Mouse (Mus musculus) WW6 (cell line): ENCODE data around the gene Ugt1a7c.
"Not testable (repeated sequence)": the region's sequence is repeated elsewhere in the genome, so short reads cannot be mapped to it uniquely, and the experiment has no call there.

Source experiments
- DNase-seq: peaks from one replicate; pipeline ENCODE4 v3.0.0-alpha.2; 2013; ENCODE audit warnings: low read depth, low spot score

Gene Ugt1a7c

DNA sequence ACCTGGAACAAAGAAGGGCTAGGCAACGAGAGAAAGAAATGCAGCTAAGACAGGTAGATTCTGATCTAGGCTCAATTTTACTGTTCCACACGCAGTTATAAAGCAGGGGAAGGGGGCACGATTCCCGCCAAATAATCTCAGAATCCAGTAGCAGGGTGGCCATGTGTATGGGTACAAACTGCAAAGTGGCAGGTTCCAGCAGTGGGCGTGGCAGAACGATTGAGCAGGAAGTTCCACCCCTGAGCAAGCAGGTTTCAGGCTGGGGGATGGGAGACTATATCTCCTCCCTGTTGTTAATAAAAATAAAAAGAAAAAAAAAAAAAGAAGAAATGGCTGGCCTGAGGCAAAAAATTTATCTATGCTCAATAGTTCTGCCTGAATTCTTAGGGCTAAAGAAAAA is 17.9 kb downstream of the Ugt1a7c start:
- not testable (repeated sequence) for DNase-seq

DNA sequence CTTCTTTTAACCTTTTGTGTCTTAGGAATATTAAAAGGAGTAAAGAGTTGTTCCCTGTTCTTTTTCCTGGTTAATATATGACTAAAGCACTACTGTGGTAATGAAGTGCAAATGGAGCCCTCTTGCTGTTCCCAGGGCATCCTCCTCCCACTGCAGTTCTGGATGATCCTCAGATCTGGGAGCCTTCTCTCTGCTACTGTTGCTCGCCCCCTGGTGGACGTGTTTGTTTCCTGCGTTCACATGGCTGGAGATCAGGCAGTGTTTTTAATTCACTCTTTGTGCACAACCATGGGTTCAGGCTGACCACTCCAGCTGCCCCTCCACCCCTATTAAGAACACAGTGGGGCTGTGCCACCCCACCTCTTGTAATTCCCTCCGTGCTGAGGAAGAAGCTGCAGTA is 25.7 kb downstream of the Ugt1a7c start:
- DNase-seq = not testable (repeated sequence)

DNA sequence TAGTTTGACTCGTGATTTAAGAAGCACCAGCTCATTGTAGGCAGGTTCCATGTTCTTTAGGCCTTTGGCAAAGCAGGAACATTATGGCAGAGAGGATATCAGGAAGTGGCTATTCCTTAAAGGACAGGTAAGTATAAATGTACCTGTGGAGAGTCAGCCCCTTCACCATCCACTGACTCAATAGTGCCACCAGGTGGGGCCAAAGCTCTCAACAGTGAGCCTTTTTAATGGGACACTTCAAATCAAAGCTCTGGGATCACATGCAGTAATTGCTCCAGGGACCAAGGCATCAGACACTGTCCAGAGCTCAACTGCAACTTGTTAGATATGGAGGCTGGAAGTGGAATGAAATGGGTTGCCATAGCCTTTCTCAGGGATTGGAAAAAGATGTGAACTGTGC is 26.7 kb downstream of the Ugt1a7c start:
- DNase-seq = not testable (repeated sequence)

DNA sequence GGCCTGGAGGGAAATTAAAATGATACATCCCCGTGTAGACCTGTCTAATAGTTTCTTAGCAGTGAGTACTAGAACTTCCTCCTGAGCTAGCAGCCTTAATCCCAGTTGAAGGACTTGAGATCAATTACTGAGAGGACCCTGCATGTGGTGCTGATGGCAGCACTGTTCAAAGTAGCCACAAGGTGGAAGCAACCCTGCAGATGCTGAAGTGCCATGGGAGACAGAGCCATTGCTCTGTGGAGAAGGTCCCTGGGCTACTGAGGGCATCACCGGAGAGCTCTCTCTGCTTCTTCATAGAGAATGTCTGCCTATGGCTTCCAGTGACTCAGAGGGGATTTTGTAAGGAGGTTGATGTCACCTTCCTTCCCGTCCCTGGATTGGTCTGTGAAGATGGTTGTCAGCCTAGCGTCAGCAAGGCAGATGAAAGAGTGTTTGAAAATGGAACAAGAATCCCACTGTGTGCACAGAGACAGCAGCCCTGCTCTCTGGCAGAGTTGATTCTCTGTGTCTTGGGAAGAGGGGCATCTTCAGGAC is 31.0 kb downstream of the Ugt1a7c start:
- DNase-seq = not testable (repeated sequence)

DNA sequence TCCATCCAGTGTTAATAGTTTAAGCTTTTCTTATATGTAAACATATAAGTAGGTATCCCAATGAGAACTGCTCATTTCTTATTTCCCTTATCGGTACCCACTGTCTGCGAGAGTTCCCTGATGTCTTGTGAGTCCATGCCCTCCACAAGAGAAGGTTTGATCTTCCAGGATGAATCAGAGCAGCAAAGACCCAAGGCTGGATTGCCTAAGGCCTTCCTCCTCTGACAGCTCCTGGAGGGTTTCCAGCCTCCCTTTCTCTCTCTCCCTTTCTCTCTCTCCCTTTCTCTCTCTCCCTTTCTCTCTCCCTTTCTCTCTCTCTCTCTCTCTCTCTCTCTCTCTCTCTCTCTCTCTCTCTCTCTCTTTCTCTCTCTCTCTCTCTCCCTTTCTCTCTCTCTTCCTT is 34.2 kb downstream of the Ugt1a7c start:
- DNase-seq = not testable (repeated sequence)

DNA sequence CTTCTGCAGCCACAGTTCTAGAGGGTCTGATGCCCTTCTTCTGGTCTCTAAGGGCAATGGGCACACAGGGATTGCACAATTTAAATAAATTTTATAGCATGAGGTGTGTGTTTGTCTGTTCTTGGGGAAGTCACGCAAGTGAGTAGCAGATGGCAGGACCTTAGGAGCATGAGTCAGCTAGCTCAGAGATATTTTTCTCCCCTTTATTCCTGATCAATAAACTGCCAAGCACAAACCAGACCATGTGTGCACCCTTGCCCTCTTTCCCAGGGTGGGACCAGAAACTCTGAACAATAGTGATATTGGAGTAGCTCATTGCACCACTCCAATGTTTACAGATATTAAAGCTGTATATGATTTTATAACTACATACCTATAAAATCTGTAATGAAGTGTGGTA is 35.4 kb downstream of the Ugt1a7c start:
- DNase-seq = not testable (repeated sequence)

DNA sequence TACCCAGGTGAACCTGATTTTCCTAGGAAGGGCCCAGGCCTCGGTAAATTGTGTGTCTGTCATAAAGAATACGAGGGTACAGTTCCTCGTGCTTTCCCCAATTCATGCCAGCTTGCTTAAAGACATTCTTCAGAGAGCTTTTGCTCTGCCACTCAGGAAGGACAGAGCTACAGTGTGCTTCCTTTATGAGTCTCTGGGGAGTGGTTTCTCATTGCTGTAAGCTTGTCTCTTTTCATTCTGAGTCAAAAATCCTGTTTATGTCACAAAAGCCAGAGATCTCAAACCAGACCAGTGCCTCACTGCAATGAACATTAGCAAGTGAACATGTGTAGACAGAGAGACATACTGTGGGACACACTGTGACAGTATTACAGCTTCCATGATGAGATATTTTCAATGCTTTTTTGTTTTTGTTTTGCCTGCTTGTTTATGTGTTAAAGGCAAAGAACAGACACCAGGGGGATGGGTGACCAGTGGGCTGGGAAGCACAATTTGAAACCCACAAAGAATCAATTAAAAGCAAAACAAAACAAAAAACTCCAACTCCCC is 39.1 kb downstream of the Ugt1a7c start:
- no peak for DNase-seq

DNA sequence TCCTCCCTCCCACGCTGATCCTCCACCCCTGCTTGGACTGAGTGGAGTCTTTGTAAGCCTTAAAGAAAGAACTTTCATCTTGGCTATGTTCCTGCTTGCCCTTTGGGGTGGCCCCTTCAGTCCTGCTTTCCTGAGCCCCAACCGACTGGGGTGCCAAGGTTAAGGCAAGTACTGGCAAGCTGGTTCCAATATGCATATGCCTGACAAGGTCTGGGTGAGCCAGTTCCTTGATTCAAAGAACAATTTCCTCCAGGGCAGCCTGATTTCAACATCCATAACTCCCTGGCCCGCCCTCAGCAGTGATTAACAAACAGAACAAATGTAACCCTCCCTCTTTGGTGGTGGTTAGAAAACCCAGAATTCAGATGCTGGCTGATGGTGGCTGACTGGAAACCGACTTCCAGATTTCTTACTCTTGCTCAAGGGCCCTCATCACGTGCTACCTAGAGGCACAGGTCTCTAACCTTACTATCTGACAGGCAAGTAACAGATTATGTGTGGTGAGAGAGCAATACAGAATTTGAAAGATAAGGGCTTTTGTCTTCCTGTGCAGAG is 39.7 kb downstream of the Ugt1a7c start, which contains the start of gene Ugt1a6a:
Gene Ugt1a6a, plus strand, starts transcription at position 353 of the 555 bp plus-strand sequence.
- not testable (repeated sequence) for DNase-seq

DNA sequence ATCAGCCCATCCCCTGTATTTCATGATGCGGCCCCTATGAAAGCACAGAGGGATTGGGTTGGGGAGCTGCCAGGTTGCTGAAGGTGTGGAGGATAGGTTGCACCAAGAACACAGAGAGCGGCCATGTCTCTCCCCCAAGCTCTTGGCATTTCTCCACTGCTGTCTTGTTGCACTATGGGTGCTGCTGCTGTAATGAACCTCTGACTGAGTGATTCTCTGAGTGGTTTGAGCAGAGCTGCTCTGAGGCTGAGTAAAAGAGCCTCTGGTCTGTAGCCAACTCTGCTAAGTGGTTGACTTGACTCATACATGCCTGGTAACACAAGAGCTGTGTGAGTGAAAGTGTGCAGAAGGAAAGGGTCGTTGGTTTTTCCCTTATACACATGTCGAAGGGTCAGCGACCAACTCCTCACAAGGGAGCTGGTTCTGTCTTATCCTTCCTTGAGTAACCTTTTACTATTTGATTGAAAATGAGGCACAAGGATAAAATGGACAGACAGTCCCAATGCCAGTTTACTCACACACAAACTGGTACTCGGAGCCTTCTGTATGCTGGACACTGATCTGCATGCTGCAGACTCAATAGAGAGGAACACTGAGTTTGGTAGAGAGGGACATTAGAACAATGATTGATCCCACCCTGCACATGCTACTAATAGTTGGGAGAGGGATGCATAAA is 40.5 kb downstream of the Ugt1a7c start:
- not testable (repeated sequence) for DNase-seq

DNA sequence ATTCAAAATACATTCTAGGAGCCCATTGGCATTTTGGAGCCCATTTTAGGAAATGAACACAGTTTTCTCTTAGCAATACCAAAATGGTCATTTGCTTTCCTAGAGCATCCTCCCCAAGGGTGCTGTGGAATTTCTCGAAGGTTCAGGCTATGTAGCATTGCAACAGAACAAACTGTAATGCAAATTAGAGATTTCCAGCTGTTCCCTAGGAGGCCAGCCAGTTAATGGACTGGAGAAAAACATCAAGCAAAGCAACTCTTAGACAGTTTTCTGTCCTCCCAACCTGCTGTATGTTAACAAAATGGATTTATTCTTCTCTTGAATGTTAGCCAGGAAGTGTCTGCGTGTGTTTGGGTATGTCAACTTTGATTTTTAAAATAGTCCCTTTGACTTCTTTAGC is 41.8 kb downstream of the Ugt1a7c start:
- DNase-seq = no peak

DNA sequence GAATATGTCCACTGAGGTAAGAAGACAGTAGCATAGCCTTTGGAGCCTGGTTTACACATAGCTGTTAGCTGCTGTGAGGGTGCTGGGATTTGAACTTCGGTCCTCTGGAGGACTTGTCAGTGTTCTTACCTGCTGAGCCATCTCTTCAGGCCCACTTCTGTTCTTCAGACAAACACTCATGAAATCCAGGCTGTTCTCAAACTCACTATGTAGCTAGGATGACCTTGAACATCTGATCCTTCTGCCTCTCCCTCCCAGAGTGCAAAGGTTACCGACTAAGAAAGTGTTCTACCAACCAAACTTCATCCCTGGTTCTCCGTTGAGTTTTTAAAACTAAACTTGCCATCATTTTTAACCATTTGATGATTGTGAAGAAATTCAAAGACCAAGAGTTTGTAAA is 42.4 kb downstream of the Ugt1a7c start:
- no peak for DNase-seq

DNA sequence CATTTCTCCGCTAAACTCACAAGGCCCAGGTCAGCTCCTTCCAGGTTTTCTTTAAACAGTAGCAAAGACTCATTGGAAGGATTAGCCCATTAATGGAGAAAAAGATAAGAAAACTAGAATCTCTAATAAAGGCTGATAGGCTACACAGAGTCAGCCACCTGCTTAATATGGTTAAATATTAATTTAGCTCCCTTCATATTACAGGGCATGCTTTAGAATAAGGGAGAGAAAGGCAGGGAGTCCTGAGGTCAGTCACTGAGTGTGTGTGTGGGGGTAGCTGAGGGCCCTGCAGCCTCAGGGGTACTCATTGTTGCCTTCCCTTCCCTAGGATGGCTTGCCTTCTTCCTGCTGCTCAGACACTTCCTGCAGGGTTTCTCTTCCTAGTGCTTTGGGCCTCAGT is 43.3 kb downstream of the Ugt1a7c start:
- no peak for DNase-seq

DNA sequence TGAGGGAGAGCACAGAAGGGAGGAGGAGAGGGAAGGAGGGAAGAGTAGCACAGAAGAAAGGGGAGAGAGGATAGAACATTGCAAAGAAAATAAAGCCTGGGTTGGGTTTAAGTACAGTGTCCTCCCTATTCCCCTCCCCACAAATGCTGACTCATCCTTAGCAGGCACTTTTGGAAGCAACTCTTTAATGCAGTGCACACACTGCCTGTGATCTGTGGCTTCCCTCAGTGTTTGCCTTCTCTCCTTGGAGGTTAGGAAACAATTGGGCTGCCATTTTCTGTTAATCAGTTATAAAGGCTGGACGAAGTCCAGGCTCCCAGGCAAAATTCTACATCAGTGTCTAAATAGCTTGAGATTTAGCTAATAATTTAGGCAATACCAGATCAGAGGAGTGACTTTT is 45.6 kb downstream of the Ugt1a7c start:
- not testable (repeated sequence) for DNase-seq

DNA sequence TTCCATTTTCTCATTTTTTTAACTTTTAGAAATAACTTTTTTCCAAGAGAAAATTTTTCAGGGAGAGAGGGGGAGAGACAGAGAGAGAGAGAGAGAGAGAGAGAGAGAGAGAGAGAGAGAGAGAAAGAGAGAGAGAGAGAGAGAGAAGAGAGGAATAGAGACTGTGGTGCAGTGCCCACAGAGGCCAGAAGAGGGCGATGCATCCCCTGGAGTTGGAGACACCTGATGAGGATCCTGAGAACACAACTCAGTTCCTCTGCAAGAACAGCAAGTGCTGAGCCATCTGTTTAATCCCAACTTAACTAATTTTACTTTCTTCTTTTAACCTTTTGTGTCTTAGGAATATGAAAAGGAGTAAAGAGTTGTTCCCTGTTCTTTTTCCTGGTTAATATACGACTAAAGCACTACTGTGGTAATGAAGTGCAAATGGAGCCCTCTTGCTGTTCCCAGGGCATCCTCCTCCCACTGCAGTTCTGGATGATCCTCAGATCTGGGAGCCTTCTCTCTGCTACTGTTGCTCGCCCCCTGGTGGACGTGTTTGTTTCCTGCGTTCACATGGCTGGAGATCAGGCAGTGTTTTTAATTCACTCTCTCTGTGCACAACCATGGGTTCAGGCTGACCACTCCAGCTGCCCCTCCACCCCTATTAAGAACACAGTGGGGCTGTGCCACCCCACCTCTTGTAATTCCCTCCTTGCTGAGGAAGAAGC is 49.3 kb downstream of the Ugt1a7c start:
- DNase-seq = not testable (repeated sequence)

DNA sequence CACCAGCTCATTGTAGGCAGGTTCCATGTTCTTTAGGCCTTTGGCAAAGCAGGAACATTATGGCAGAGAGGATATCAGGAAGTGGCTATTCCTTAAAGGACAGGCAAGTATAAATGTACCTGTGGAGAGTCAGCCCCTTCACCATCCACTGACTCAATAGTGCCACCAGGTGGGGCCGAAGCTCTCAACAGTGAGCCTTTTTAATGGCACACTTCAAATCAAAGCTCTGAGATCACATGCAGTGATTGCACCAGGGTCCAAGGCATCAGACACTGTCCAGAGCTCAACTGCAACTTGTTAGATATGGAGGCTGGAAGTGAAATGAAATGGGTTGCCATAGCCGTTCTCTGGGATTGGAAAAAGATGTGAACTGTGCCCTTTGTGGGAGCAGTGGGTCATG is 50.4 kb downstream of the Ugt1a7c start:
- DNase-seq = not testable (repeated sequence)

DNA sequence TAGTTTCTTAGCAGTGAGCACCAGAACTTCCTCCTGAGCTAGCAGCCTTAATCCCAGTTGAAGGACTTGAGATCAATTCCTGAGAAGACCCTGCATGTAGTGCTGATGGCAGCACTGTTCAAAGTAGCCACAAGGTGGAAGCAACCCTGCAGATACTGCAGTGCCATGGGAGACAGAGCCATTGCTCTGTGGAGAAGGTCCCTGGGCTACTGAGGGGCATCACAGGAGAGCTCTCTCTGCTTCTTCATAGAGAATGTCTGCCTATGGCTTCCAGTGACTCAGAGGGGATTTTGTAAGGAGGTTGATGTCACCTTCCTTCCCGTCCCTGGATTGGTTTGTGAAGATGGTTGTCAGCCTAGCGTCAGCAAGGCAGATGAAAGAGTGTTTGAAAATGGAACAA is 55.3 kb downstream of the Ugt1a7c start:
- not testable (repeated sequence) for DNase-seq

DNA sequence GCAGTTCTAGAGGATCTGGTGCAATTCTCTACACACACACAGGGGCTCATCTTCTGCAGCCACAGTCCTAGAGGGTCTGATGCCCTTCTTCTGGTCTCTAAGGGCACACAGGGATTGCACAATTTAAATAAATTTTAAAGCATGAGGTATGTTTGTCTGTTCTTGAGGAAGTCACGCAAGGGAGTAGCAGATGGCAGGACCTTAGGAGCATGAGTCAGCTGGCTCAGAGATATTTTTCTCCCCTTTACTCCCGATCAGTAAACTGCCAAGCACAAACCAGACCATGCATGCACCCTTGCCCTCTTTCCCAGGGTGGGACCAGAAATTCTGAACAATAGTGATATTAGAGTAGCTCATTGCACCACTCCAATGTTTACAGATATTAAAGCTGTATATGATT is 63.6 kb downstream of the Ugt1a7c start:
- no peak for DNase-seq

DNA sequence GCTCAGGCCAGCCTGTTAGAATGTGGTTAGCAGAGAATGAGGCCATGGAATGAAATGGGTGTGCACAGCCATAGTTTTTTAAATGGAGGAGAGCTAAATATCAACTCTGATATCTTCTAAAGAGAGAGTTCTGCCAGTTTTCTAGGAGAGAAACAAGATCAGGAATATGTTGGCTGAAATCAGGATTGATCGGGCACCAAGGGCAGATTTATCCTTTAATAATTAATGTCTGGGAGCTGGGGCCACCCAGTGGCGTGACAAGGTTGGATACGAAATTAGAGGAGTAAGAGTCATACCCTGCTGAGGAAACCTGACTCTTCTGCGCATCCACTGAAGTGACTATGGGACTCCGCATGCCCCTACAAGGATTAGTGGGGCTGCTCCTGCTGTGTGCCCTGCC is 70.8 kb downstream of the Ugt1a7c start, which contains the start of gene Ugt1a5:
Gene Ugt1a5, plus strand, starts transcription at position 302 of the 400 bp plus-strand sequence.
- no peak for DNase-seq

DNA sequence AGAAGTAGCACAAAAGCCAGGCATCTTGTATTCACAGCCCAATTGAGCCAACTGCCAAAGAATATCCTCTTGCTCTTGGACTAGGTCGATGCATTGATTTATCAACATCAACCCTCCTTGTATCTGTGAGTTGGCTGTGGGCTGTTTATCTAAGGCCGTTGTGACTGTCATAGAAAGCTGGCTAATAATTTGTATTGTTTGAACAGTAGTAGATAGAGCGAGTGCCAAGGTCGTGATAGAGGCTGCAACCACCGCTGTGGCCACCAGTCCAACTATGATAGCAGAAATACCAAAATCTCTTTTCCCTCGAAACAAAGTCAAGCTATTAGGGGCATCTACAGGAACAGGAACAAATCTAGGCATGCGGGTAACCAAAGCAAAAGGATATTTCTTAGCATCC is 77.3 kb downstream of the Ugt1a7c start:
- not testable (repeated sequence) for DNase-seq

DNA sequence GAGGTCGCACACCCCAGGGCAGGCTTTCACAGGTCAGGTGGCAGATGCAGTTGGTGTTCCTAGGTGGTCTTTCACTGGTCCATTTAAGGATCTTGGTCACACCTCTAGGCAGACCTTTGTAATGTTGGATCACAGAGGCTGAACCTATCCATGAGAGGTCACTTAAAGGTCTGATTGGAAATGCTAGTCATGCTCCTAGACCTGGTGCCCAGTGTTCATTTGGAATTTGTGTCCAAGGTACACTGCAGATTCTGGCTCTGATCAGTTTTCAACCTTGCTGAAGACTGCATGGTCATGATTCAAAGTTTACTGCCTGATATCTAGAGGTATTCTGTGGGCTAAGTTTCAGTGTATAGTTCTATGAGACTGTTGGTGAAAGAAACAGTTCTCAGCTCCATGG is 84.8 kb downstream of the Ugt1a7c start:
- DNase-seq = no peak

DNA sequence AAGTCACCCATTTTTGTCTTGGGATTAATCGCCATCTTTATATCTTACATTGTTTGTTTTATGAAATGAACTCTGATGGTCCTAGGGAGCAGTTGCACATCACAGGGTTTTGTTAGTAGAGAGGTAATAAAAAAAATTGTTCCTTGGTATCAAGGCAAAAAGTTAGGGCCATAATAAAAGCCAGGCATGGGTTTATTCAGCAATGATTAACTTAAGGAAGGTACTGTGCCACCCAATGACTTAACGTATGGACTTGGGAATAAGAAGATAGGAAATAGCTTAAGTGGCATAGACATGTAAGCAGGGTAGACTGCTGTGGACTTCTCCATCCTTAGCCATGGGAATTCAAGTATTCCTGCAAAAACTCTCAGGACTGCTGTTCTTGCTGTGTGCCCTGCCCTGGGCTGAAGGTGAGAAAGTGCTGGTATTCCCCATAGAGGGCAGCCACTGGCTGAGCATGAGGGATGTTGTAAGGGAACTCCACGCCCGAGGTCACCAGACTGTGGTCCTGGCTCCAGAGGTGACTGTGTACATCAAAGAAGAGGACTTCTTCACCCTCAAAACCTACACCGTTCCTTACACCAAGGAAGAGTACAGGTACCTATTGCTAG is 91.6 kb downstream of the Ugt1a7c start:
- DNase-seq = no peak

DNA sequence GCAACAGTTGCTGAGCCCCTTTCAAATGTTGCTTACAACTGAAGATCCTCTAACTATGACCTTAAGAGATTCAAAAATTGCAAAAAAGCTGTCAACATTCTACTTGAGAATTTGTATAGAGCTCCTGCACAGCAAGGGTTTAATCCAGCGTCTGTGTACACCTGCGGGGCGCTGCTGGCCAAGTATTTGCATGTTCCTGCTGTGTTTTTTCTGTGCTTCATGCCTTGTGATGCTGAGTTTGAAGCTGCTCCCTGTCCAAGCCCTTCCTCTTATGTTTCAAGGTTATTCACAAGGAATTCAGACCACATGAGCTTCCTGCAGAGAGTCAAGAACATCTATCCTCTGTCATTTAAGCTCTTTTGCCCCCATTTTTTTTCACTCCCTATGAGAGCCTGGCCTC is 97.3 kb downstream of the Ugt1a7c start:
- DNase-seq = no peak
